Mouse (Mus musculus): ENCODE results near the gene Psmb7. TPM values are rescaled to one million over a fixed set of nuclear protein-coding genes. Genes with fewer than 3 reads are reported as not detected.
A peak's percentile ranks its signal among the peaks of the same experiment; 100 is the strongest.

Psmb7 gene
- total RNA-seq, 1 experiment from 2014 or later, result 259 TPM

GRCm38 (mm10) chr2:38612596-38612995 is 31.3 kb downstream of the Psmb7 start:
- ATAC-seq (replicated peaks in 1 of 2; ENCODE audit: insufficient read depth in 1 of 2, low FRiP score in 2 of 2, low TSS enrichment in 1 of 2, low read depth in 1 of 2, poor library complexity in 2 of 2, severe bottlenecking in 2 of 2), result no peak

- ATAC-seq (replicated peaks in 1 of 2; ENCODE audit: insufficient read depth in 1 of 2, low FRiP score in 2 of 2, low TSS enrichment in 1 of 2, low read depth in 1 of 2, poor library complexity in 2 of 2, severe bottlenecking in 2 of 2), result no peak
Measured at GRCm38 (mm10) chr2:38610161-38610560, 33.7 kb downstream of the Psmb7 start.

- ATAC-seq (replicated peaks in 1 of 2; ENCODE audit: insufficient read depth in 1 of 2, low FRiP score in 2 of 2, low TSS enrichment in 1 of 2, low read depth in 1 of 2, poor library complexity in 2 of 2, severe bottlenecking in 2 of 2), result no peak
Measured at GRCm38 (mm10) chr2:38609310-38609709, 34.6 kb downstream of the Psmb7 start.

- ATAC-seq (replicated peaks in 1 of 2; ENCODE audit: insufficient read depth in 1 of 2, low FRiP score in 2 of 2, low TSS enrichment in 1 of 2, low read depth in 1 of 2, poor library complexity in 2 of 2, severe bottlenecking in 2 of 2), result no peak
Measured at GRCm38 (mm10) chr2:38608831-38609309, 35.0 kb downstream of the Psmb7 start.

- ATAC-seq (replicated peaks in 1 of 2; ENCODE audit: insufficient read depth in 1 of 2, low FRiP score in 2 of 2, low TSS enrichment in 1 of 2, low read depth in 1 of 2, poor library complexity in 2 of 2, severe bottlenecking in 2 of 2), result no peak
Measured at GRCm38 (mm10) chr2:38607716-38608115, 36.2 kb downstream of the Psmb7 start.

- no peak for ATAC-seq (replicated peaks in 1 of 2; ENCODE audit: insufficient read depth in 1 of 2, low FRiP score in 2 of 2, low TSS enrichment in 1 of 2, low read depth in 1 of 2, poor library complexity in 2 of 2, severe bottlenecking in 2 of 2)
Measured at GRCm38 (mm10) chr2:38600842-38601241, 43.0 kb downstream of the Psmb7 start.

- ATAC-seq (replicated peaks in 1 of 2; ENCODE audit: insufficient read depth in 1 of 2, low FRiP score in 2 of 2, low TSS enrichment in 1 of 2, low read depth in 1 of 2, poor library complexity in 2 of 2, severe bottlenecking in 2 of 2), result no peak
Measured at GRCm38 (mm10) chr2:38598395-38598794, 45.5 kb downstream of the Psmb7 start.

- peak; percentile 7 to 42; a peak in 1 of 4 replicates for ATAC-seq (replicated peaks in 1 of 2; ENCODE audit: insufficient read depth in 1 of 2, low FRiP score in 2 of 2, low TSS enrichment in 1 of 2, low read depth in 1 of 2, poor library complexity in 2 of 2, severe bottlenecking in 2 of 2)
Measured at GRCm38 (mm10) chr2:38597896-38598295, 46.0 kb downstream of the Psmb7 start.

- no peak for ATAC-seq (replicated peaks in 1 of 2; ENCODE audit: insufficient read depth in 1 of 2, low FRiP score in 2 of 2, low TSS enrichment in 1 of 2, low read depth in 1 of 2, poor library complexity in 2 of 2, severe bottlenecking in 2 of 2)
Measured at GRCm38 (mm10) chr2:38594874-38595273, 49.0 kb downstream of the Psmb7 start.

GRCm38 (mm10) chr2:38591751-38592459 is 52.0 kb downstream of the Psmb7 start:
- ATAC-seq (replicated peaks in 1 of 2; ENCODE audit: insufficient read depth in 1 of 2, low FRiP score in 2 of 2, low TSS enrichment in 1 of 2, low read depth in 1 of 2, poor library complexity in 2 of 2, severe bottlenecking in 2 of 2), result peak; percentile 42 to 60; a peak in 1 of 4 replicates

GRCm38 (mm10) chr2:38586733-38587132 is 57.2 kb downstream of the Psmb7 start:
- no peak for ATAC-seq (replicated peaks in 1 of 2; ENCODE audit: insufficient read depth in 1 of 2, low FRiP score in 2 of 2, low TSS enrichment in 1 of 2, low read depth in 1 of 2, poor library complexity in 2 of 2, severe bottlenecking in 2 of 2)

GRCm38 (mm10) chr2:38585379-38585736 is 58.5 kb downstream of the Psmb7 start:
- ATAC-seq (replicated peaks in 1 of 2; ENCODE audit: insufficient read depth in 1 of 2, low FRiP score in 2 of 2, low TSS enrichment in 1 of 2, low read depth in 1 of 2, poor library complexity in 2 of 2, severe bottlenecking in 2 of 2), result no peak

- no peak for ATAC-seq (replicated peaks in 1 of 2; ENCODE audit: insufficient read depth in 1 of 2, low FRiP score in 2 of 2, low TSS enrichment in 1 of 2, low read depth in 1 of 2, poor library complexity in 2 of 2, severe bottlenecking in 2 of 2)
Measured at GRCm38 (mm10) chr2:38584514-38585378, 59.1 kb downstream of the Psmb7 start.

- ATAC-seq (replicated peaks in 1 of 2; ENCODE audit: insufficient read depth in 1 of 2, low FRiP score in 2 of 2, low TSS enrichment in 1 of 2, low read depth in 1 of 2, poor library complexity in 2 of 2, severe bottlenecking in 2 of 2), result no peak
Measured at GRCm38 (mm10) chr2:38583982-38584381, 59.9 kb downstream of the Psmb7 start.

- no peak for ATAC-seq (replicated peaks in 1 of 2; ENCODE audit: insufficient read depth in 1 of 2, low FRiP score in 2 of 2, low TSS enrichment in 1 of 2, low read depth in 1 of 2, poor library complexity in 2 of 2, severe bottlenecking in 2 of 2)
Measured at GRCm38 (mm10) chr2:38579528-38579927, 64.4 kb downstream of the Psmb7 start.

- no peak for ATAC-seq (replicated peaks in 1 of 2; ENCODE audit: insufficient read depth in 1 of 2, low FRiP score in 2 of 2, low TSS enrichment in 1 of 2, low read depth in 1 of 2, poor library complexity in 2 of 2, severe bottlenecking in 2 of 2)
Measured at GRCm38 (mm10) chr2:38578602-38579521, 65.0 kb downstream of the Psmb7 start.

GRCm38 (mm10) chr2:38574697-38575096 is 69.2 kb downstream of the Psmb7 start:
- ATAC-seq (replicated peaks in 1 of 2; ENCODE audit: insufficient read depth in 1 of 2, low FRiP score in 2 of 2, low TSS enrichment in 1 of 2, low read depth in 1 of 2, poor library complexity in 2 of 2, severe bottlenecking in 2 of 2), result peak; percentile 26 to 39; a peak in 3 of 4 replicates

Measured in hematopoietic stem cell, adult 5-6 weeks (primary cell).